Mouse (Mus musculus): ENCODE measurements around the gene Jam3.

- no peak for TF ChIP-seq EP300 (IDR thresholded peaks at IDR 0.05; ENCODE audit: low read depth)
- TF ChIP-seq CTCF (IDR thresholded peaks at IDR 0.05; ENCODE audit: low read depth) = no peak
Measured at GRCm38 (mm10) chr9:27123947-27124346, 31.3 kb downstream of the Jam3 start.

All from heart, postnatal 0 days (tissue).